Mouse (Mus musculus): ENCODE results near the gene Gm9936.
"Not testable (repeated sequence)": the region's sequence is repeated elsewhere in the genome, so short reads cannot be mapped to it uniquely, and the experiment has no call there.

Gene Gm9936

GRCm38 (mm10) chr5:114858582-114858981, at the start of gene Gm9936:
Gene Gm9936, minus strand, starts transcription at chr5:114858682.
- no peak for DNase-seq (ENCODE audit: low spot score)

GRCm38 (mm10) chr5:114902413-114902812, 43.9 kb upstream of the Gm9936 start:
- DNase-seq (ENCODE audit: low spot score): peak; percentile 66

- no peak for DNase-seq (ENCODE audit: low spot score)
These were observed 40.4 kb upstream of the Gm9936 start for GRCm38 (mm10) chr5:114898857-114899256.

GRCm38 (mm10) chr5:114897374-114897793, 38.9 kb upstream of the Gm9936 start:
- DNase-seq (ENCODE audit: low spot score): peak; percentile 55

DNA sequence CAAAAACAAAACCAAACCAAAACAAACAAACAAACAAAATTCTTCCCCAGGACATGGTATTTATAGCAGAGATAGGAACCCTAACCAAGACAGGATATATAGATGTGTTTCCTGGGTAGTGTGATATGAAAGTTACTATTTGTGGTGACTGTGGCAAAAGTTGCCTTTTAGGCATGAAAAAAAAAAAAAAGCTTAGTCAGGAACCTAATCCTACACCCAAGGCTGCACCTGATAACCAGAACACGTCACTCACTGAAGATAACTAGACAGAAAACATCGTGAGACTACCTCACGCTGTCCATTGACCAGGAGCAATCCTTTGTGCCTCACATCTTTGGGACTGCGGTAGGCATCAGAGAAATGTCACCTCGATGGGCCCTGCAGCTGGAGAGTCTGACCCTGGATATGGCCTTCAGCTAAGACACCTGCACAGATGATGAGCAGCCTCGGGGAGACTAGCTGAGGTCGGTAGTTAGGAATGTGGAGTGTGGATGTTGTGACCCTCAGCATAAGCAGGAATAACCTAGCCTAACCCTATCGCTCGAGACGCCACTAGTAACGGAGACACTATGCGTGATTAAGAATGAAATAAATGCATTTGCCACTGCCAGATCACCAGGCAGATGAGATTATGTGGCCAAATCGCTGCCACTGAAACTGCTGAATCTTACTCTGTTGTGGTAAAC, 38.3 kb upstream of the Gm9936 start, which contains the start of gene Oasl2:
TSS of gene Oasl2 (plus strand) at position 249 of the 686 bp plus-strand sequence.
- DNase-seq (ENCODE audit: low spot score): no peak

GRCm38 (mm10) chr5:114895542-114895941, 37.1 kb upstream of the Gm9936 start:
- no peak for DNase-seq (ENCODE audit: low spot score)

GRCm38 (mm10) chr5:114888995-114889394, 30.5 kb upstream of the Gm9936 start:
- DNase-seq (ENCODE audit: low spot score): no peak

DNA sequence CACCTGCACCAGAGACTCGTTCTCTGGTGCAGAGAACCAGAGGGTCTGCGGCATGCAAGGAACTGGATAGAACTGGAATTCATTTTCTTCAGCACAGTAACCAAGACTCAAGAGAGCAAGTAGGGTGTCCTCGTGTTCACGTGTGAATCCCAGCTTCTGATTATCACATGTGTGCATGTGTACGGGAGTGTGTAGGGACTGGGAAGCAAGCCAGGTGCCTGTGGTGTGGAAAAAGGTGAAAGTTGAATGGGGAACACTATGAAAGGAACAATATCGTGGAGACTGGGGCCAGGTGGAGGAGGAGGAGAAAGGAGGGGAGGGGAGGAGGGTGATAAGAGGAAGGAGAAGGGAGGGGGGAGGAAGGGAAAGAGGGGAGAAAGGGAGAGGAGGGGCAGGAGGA, 28.3 kb upstream of the Gm9936 start:
- no peak for DNase-seq (ENCODE audit: low spot score)

- DNase-seq (ENCODE audit: low spot score): no peak
These were observed 24.5 kb upstream of the Gm9936 start for GRCm38 (mm10) chr5:114883022-114883421.

- not testable (repeated sequence) for DNase-seq (ENCODE audit: low spot score)
These were observed 23.8 kb upstream of the Gm9936 start for GRCm38 (mm10) chr5:114882319-114882718.

DNA sequence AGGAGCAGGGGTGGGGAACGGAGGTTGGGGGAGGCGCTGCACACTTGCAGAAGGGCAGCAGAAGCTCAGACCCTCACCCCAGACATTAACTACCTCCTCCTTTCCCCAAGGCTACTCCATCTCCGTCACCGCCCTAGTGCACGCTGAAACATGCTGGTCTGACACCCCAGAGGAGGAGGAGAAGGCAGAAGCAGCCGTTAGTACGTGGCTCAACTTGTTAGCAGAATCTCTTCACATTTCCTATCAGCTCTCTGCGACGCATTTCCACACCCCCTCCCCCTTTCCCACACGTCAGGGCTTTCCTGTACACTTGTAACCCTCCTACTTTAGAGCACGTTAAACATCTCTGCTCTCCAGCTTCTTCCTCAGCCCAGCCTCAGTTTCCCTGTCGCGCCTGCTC, 20.9 kb upstream of the Gm9936 start:
- no peak for DNase-seq (ENCODE audit: low spot score)

- DNase-seq (ENCODE audit: low spot score): no peak
These were observed 19.0 kb upstream of the Gm9936 start for GRCm38 (mm10) chr5:114877487-114877886.

DNA sequence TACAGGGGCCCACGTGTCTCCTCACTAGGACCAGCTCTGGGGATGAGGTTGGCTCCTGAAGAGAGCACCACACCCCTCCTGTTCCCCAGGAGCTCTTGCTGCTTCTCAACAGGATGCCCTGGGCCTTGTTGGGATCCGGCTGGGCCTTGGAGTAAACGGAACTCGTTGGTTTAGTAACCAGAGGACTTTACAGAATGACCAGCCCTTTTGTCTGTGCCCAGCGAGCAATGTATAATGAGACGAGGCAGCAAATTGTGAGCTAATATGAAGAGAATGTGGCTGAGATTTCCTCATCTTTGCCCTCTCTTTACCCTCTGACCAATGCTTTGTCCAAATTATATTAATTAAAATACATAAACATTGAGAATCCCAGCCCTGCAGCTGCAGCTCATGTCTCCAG, 17.8 kb upstream of the Gm9936 start:
- no peak for DNase-seq (ENCODE audit: low spot score)

- DNase-seq (ENCODE audit: low spot score): no peak
These were observed 17.4 kb upstream of the Gm9936 start for GRCm38 (mm10) chr5:114875858-114876257.

DNA sequence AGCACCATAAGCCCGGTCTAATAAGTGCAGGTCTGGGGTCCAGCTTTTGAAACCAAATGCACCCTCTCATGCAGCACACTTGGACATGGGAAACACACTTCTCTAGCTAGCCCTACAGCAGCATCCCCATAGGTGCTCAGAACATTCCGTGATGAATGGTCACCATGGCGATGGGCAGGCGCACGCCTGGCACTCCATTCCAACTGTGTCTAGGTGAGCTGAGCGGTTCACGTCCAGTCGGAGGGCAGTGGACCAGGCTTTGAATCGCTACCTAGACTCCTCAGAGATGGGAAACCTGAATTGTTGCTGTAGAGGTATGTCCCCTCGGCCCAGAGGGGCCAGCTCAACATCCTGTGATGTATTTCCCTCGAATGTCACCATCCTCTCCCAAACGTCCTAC, 6.8 kb upstream of the Gm9936 start:
- DNase-seq (ENCODE audit: low spot score): no peak

DNA sequence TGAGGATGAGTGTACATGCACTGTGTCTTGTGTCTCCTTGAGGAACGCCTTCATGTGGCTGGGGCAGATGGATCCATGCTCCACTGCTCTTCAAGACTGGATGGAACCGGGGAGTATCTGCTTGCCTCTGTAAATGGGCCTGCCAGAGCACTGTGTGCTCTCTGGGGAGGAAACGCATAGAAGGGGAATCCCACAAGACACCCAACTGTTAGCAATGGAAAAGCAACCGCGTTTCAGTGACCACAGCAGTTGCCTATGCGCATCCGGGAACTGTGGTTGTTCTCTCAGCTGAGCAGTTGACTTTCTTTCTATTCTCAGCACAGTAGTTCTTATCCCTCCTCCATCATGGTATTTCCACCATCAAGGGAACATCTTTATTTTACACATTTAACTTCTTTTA, 6.3 kb upstream of the Gm9936 start:
- DNase-seq (ENCODE audit: low spot score): no peak

DNA sequence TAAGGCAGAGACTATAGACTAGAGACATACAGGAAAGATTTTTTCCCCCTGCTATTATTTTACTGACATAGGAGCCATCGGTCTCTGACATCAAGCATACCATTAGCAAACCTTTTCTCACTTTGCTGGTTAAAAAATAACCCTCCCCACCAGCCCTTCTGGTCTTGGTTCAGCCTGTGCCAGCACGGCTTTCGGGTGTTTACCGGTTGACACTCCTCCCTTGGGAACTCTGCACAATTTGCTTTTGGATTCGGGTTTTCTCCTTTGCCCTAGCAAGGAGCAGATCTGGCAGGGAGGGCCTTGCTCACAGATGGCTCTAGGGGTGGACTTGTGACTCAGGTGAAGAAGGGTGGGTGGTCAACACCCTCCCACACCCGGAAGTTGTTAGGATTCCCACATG, 3.2 kb upstream of the Gm9936 start:
- peak; percentile 27 for DNase-seq (ENCODE audit: low spot score)

- DNase-seq (ENCODE audit: low spot score): peak; percentile 87
These were observed 771 bp upstream of the Gm9936 start for GRCm38 (mm10) chr5:114859253-114859652.

- DNase-seq (ENCODE audit: low spot score): not testable (repeated sequence)
These were observed 5.1 kb downstream of the Gm9936 start, which contains the start of gene 4930519G04Rik for GRCm38 (mm10) chr5:114853364-114853763. Gene 4930519G04Rik, plus strand, starts transcription at chr5:114853664.

- no peak for DNase-seq (ENCODE audit: low spot score)
These were observed 6.8 kb downstream of the Gm9936 start for GRCm38 (mm10) chr5:114851565-114852236.

DNA sequence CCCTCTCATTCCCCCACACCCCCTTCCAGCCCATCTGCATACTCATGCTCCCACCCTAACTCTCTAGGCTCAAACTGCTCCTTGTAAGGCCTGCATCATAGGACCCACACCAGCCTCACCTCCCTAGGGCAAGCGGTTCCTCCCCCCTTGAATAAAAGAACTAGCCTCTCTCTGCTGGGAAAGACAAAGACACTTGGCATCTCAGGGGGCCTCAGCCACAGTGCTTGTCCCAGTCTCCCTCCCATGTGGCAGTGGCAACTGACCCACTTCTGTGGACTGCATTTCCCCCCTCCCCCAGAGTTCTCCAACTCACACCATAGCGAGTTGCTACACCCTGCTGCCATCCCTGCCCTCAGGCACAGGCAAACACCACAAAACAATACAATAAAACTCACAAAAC, 14.1 kb downstream of the Gm9936 start:
- DNase-seq (ENCODE audit: low spot score): not testable (repeated sequence)

DNA sequence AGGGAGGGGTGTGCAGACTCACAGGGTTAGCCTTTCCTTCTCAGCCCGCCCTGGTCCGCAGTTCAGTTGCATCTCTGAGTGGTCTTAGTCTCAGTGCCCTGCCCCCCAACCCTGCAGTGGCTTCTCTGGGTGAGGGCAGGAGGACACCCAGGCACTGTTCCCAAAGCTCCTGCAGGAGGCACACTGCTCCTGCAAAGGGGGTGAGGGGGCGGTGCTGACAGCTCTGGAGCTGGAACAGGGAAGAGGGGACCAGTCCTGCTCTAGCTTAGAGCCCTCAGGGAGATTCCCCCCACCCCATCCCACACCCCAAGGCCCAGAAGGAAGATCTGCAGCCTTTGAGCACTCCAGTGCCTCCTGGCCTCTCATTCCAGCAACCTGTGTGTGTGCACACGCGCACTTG, 15.8 kb downstream of the Gm9936 start:
- no peak for DNase-seq (ENCODE audit: low spot score)

DNA sequence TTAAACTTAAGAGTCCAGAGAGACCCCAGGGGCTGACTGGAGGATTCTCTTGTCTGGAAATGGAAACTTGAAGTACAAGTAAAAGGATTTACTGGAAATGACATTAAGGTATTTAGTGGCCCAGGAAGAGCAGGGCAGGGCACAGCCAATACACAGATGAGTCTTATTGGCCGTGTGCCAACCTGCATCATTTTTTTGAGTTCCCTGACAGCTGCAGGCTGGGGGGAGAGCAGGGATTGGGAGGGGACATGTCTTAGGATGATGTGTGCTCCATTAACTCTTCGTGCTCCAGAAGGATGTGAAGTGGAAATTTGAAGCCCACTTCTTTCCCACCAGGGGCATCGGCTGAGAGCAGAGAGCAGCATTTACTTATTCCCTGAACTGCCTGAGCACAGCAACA, 16.3 kb downstream of the Gm9936 start:
- DNase-seq (ENCODE audit: low spot score): not testable (repeated sequence)
